Mouse (Mus musculus): ENCODE data around the gene Adra1b. TPM values are rescaled to one million over a fixed set of nuclear protein-coding genes. Genes with fewer than 3 reads are reported as not detected.

The Adra1b gene
- total RNA-seq, 1 experiment: 0.71 TPM

DNA sequence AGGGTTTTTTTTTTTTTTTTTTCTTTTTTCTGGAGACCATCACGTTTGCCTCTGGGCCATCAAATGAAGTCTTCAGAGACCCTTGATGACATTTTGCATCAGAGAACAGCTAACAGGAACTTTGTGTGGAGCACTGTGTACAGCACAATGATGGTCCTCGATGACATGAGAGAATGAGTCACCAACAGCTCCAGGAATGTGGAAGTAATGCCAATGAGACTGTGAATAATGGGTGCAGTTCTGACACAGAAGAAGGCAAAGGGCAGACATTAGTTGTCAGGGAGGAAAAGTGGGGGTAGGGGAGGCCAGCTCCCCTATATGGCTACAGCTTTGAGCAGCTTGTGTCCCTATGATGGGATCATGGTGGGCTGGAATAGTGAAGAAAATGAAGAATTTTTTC lies 5.7 kb downstream of the Adra1b start:
- no peaks in the 10 kb centered on the region for H3K36me3 ChIP-seq (ENCODE audit: control insufficient read depth, insufficient read depth, low read length, poor library complexity, severe bottlenecking)
- TF ChIP-seq ZNF384 (IDR thresholded peaks at IDR 0.05; ENCODE audit: low read depth, low read length) (no peak), CHD2 (IDR thresholded peaks at IDR 0.05; ENCODE audit: low read depth, low read length) (no peak), ZC3H11A (IDR thresholded peaks at IDR 0.05; ENCODE audit: borderline replicate concordance, low read depth, low read length) (no peak), MAFK (IDR thresholded peaks at IDR 0.05; ENCODE audit: insufficient read depth, low read depth, low read length) (no peak), HCFC1 (IDR thresholded peaks at IDR 0.05; ENCODE audit: borderline replicate concordance, insufficient read depth, low read length) (no peak)
- DNase-seq (ENCODE audit: low read depth, low spot score): no peak
- no peaks in the 10 kb centered on the region for H3K9me3 ChIP-seq (ENCODE audit: control insufficient read depth, insufficient read depth, low read depth, low read length)
- no peaks in the 10 kb centered on the region for H3K4me1 ChIP-seq (ENCODE audit: control insufficient read depth in 2 of 2, insufficient read depth in 2 of 2, low read length in 2 of 2, poor library complexity in 1 of 2)
- no peak overlapping the region for H3K9ac ChIP-seq (ENCODE audit: insufficient read depth, low read depth, low read length, poor library complexity, severe bottlenecking)
- in situ Hi-C loops (cut with MboI; ENCODE audit: low sequenced_read_pairs in 2 of 2, unreplicated experiment in 2 of 2): no loop called here
- H3K4me3 ChIP-seq (ENCODE audit: insufficient read depth in 1 of 2, low read depth in 1 of 2, low read length in 2 of 2, poor library complexity in 1 of 2, severe bottlenecking in 1 of 2): no peak overlapping the region
- H3K27ac ChIP-seq (ENCODE audit: insufficient read depth, low read depth, low read length, poor library complexity, severe bottlenecking): no peak overlapping the region

DNA sequence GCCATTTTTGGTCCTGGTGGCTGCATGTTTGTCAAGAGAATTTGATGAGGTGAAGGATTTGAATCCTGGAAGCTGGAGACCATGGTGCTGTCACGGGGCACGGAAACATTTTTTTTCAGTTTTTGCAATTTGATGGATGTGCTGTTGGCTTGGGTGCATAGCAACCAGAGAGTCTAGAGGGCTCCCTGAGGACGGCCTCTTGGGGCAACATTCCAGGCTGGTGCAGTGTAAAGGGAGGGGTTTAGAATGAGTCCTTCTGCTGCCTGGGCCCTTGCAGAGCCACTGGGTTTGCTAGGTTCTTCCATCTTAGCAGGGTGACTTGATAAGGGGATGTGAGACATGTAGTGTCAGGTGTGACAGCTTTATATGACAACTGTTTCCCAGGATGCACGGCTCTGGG lies 8.5 kb downstream of the Adra1b start:
- Histone ChIP-seq H3K4me3 (ENCODE audit: insufficient read depth in 1 of 2, low read depth in 1 of 2, low read length in 2 of 2, poor library complexity in 1 of 2, severe bottlenecking in 1 of 2) (no peak overlapping the region), H3K4me1 (ENCODE audit: control insufficient read depth in 2 of 2, insufficient read depth in 2 of 2, low read length in 2 of 2, poor library complexity in 1 of 2) (no peaks in the 10 kb centered on the region), H3K36me3 (ENCODE audit: control insufficient read depth, insufficient read depth, low read length, poor library complexity, severe bottlenecking) (no peaks in the 10 kb centered on the region), H3K9ac (ENCODE audit: insufficient read depth, low read depth, low read length, poor library complexity, severe bottlenecking) (no peak overlapping the region), H3K9me3 (ENCODE audit: control insufficient read depth, insufficient read depth, low read depth, low read length) (no peaks in the 10 kb centered on the region), H3K27ac (ENCODE audit: insufficient read depth, low read depth, low read length, poor library complexity, severe bottlenecking) (no peak overlapping the region)
- in situ Hi-C loops (cut with MboI; ENCODE audit: low sequenced_read_pairs in 2 of 2, unreplicated experiment in 2 of 2): no loop called here
- no peak for DNase-seq (ENCODE audit: low read depth, low spot score)
- TF ChIP-seq ZNF384 (IDR thresholded peaks at IDR 0.05; ENCODE audit: low read depth, low read length): no peak
- no peak for TF ChIP-seq MAFK (IDR thresholded peaks at IDR 0.05; ENCODE audit: insufficient read depth, low read depth, low read length)
- TF ChIP-seq CHD2 (IDR thresholded peaks at IDR 0.05; ENCODE audit: low read depth, low read length): no peak
- no peak for TF ChIP-seq HCFC1 (IDR thresholded peaks at IDR 0.05; ENCODE audit: borderline replicate concordance, insufficient read depth, low read length)
- TF ChIP-seq ZC3H11A (IDR thresholded peaks at IDR 0.05; ENCODE audit: borderline replicate concordance, low read depth, low read length): no peak

DNA sequence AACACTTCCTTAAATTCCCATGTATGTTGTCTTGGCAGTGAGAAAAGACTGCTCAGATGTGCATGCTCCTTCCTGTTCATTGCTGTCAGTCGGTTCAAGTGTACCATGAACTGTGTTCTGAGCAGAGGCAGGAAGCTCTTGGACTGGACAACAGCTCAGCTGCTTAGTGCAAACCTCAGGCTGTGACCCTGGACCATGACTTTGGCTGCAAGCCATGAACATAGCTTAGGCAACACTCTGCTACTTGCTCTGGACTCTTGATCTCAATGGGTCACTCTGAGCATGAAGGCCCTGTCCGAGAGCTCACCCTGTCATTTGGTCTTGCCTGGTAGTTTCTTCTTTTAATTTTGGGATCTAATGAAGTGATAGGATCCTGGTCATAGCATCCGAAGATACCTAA lies 9.6 kb downstream of the Adra1b start:
- Histone ChIP-seq H3K4me3 (ENCODE audit: insufficient read depth in 1 of 2, low read depth in 1 of 2, low read length in 2 of 2, poor library complexity in 1 of 2, severe bottlenecking in 1 of 2) (no peak overlapping the region), H3K9me3 (ENCODE audit: control insufficient read depth, insufficient read depth, low read depth, low read length) (no peaks in the 10 kb centered on the region), H3K27ac (ENCODE audit: insufficient read depth, low read depth, low read length, poor library complexity, severe bottlenecking) (no peak overlapping the region), H3K4me1 (ENCODE audit: control insufficient read depth in 2 of 2, insufficient read depth in 2 of 2, low read length in 2 of 2, poor library complexity in 1 of 2) (no peaks in the 10 kb centered on the region), H3K36me3 (ENCODE audit: control insufficient read depth, insufficient read depth, low read length, poor library complexity, severe bottlenecking) (no peaks in the 10 kb centered on the region), H3K9ac (ENCODE audit: insufficient read depth, low read depth, low read length, poor library complexity, severe bottlenecking) (no peak overlapping the region)
- TF ChIP-seq MAFK (IDR thresholded peaks at IDR 0.05; ENCODE audit: insufficient read depth, low read depth, low read length) (no peak), ZC3H11A (IDR thresholded peaks at IDR 0.05; ENCODE audit: borderline replicate concordance, low read depth, low read length) (no peak), ZNF384 (IDR thresholded peaks at IDR 0.05; ENCODE audit: low read depth, low read length) (no peak), HCFC1 (IDR thresholded peaks at IDR 0.05; ENCODE audit: borderline replicate concordance, insufficient read depth, low read length) (no peak), CHD2 (IDR thresholded peaks at IDR 0.05; ENCODE audit: low read depth, low read length) (no peak)
- DNase-seq (ENCODE audit: low read depth, low spot score): no peak
- in situ Hi-C loops (cut with MboI; ENCODE audit: low sequenced_read_pairs in 2 of 2, unreplicated experiment in 2 of 2): no loop called here

DNA sequence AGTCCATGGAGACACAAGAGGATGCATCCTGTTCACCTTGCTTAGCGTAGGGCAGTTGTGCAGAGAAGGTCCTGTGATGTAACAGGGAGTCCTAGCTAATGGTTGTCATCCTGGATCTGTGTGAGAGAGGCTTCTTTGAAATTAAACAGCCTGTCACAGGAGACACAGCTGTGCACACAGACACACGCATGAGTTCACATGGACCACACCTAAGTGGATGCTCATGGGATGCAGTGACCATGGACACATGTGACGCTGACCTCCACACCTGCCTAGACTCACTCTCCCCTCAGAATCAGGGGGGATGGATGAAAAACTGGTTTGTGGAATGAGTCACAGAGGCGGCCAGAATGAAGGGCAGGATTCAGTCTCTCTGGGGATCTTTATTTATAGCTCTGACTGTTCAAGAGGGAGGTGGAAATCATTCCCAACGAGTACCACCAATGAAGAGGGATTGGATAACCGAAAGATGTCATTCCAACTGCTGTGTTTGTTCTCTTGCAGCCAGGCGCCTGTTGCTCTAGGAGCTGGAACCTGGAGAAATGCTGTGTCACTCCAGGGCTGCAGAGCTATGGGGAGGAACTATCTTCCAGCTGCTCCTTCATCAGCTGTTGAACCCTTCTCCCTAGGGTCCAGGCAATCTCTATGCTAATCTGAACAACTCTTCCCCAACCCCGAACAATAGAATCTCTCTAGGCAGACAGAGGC lies 11.6 kb downstream of the Adra1b start:
- Histone ChIP-seq H3K9ac (ENCODE audit: insufficient read depth, low read depth, low read length, poor library complexity, severe bottlenecking) (no peak overlapping the region), H3K4me3 (ENCODE audit: insufficient read depth in 1 of 2, low read depth in 1 of 2, low read length in 2 of 2, poor library complexity in 1 of 2, severe bottlenecking in 1 of 2) (no peak overlapping the region), H3K36me3 (ENCODE audit: control insufficient read depth, insufficient read depth, low read length, poor library complexity, severe bottlenecking) (no peaks in the 10 kb centered on the region), H3K27ac (ENCODE audit: insufficient read depth, low read depth, low read length, poor library complexity, severe bottlenecking) (no peak overlapping the region), H3K9me3 (ENCODE audit: control insufficient read depth, insufficient read depth, low read depth, low read length) (no peaks in the 10 kb centered on the region), H3K4me1 (ENCODE audit: control insufficient read depth in 2 of 2, insufficient read depth in 2 of 2, low read length in 2 of 2, poor library complexity in 1 of 2) (no peaks in the 10 kb centered on the region)
- in situ Hi-C loops (cut with MboI; ENCODE audit: low sequenced_read_pairs in 2 of 2, unreplicated experiment in 2 of 2): no loop called here
- DNase-seq (ENCODE audit: low read depth, low spot score): no peak
- TF ChIP-seq CHD2 (IDR thresholded peaks at IDR 0.05; ENCODE audit: low read depth, low read length) (no peak), ZC3H11A (IDR thresholded peaks at IDR 0.05; ENCODE audit: borderline replicate concordance, low read depth, low read length) (no peak), MAFK (IDR thresholded peaks at IDR 0.05; ENCODE audit: insufficient read depth, low read depth, low read length) (no peak), HCFC1 (IDR thresholded peaks at IDR 0.05; ENCODE audit: borderline replicate concordance, insufficient read depth, low read length) (no peak), ZNF384 (IDR thresholded peaks at IDR 0.05; ENCODE audit: low read depth, low read length) (no peak)

Data from ES-E14 (cell line).